Mouse (Mus musculus): ENCODE data around the gene Ptcd1. TPM values are rescaled to one million over a fixed set of nuclear protein-coding genes. Genes with fewer than 3 reads are reported as not detected.
"Not testable (repeated sequence)": the region's sequence is repeated elsewhere in the genome, so short reads cannot be mapped to it uniquely, and the experiment has no call there.

Ptcd1 gene
- polyA plus RNA-seq, 1 experiment from 2014 or later: 20.5 TPM

GRCm38 (mm10) chr5:145149294-145149693, 17.6 kb downstream of the Ptcd1 start:
- 93% methylated on average over 6 of the region's 6 CpGs for WGBS
- H3K9me3 ChIP-seq: no peaks in the 10 kb centered on the region
- ATAC-seq (ENCODE audit: low FRiP score, low read depth): no peak
- no peak overlapping the region for H3K27ac ChIP-seq
- H3K4me2 ChIP-seq (replicated peaks): no peak overlapping the region
- no peak overlapping the region for H3K9ac ChIP-seq
- H3K27me3 ChIP-seq (replicated peaks): no peaks in the 10 kb centered on the region
- H3K36me3 ChIP-seq: peaks cover 96% of the 10 kb centered on the region
- no peaks in the 10 kb centered on the region for H3K4me1 ChIP-seq
- H3K4me3 ChIP-seq: no peak overlapping the region

GRCm38 (mm10) chr5:145147748-145148147, 19.2 kb downstream of the Ptcd1 start:
- no peak for ATAC-seq (ENCODE audit: low FRiP score, low read depth)
- Histone ChIP-seq H3K27me3 (replicated peaks) (no peaks in the 10 kb centered on the region), H3K4me3 (no peak overlapping the region), H3K9me3 (no peaks in the 10 kb centered on the region), H3K36me3 (peaks cover 97% of the 10 kb centered on the region), H3K9ac (no peak overlapping the region), H3K27ac (no peak overlapping the region), H3K4me2 (replicated peaks) (no peak overlapping the region), H3K4me1 (no peaks in the 10 kb centered on the region)
- 94% methylated on average over 5 of the region's 5 CpGs for WGBS

- H3K9ac ChIP-seq: peak overlapping the region; percentile 91
- no peaks in the 10 kb centered on the region for H3K9me3 ChIP-seq
- under 1% methylated on average over 18 of the region's 18 CpGs for WGBS
- no peaks in the 10 kb centered on the region for H3K27me3 ChIP-seq (replicated peaks)
- 0 out of 2 replicates have a peak, but pooled peaks have one; percentile 10 for ATAC-seq (ENCODE audit: low FRiP score, low read depth)
- H3K4me3 ChIP-seq: peak overlapping the region; percentile 93
- H3K36me3 ChIP-seq: peaks cover 50% of the 10 kb centered on the region
- H3K4me2 ChIP-seq (replicated peaks): peak overlapping the region; percentile 84
- H3K4me1 ChIP-seq: peaks cover 26% of the 10 kb centered on the region
- no peak overlapping the region for H3K27ac ChIP-seq
Observed at GRCm38 (mm10) chr5:145140611-145141010, 26.3 kb downstream of the Ptcd1 start.

- Histone ChIP-seq H3K4me1 (peaks cover 26% of the 10 kb centered on the region), H3K4me2 (replicated peaks) (peak within 1 kb of the TSS; percentile 84), H3K27ac (peak within 1 kb of the TSS; percentile 74), H3K9ac (peak within 1 kb of the TSS; percentile 91), H3K4me3 (peak within 1 kb of the TSS; percentile 93), H3K36me3 (peaks cover 48% of the 10 kb centered on the region), H3K9me3 (no peaks in the 10 kb centered on the region), H3K27me3 (replicated peaks) (no peaks in the 10 kb centered on the region)
- peak; percentile 92 for ATAC-seq (ENCODE audit: low FRiP score, low read depth)
- under 1% methylated on average over 84 of the region's 84 CpGs for WGBS
Observed at GRCm38 (mm10) chr5:145139571-145140519, 27.1 kb downstream of the Ptcd1 start, which contains the start of the genes Pdap1 and Bud31. Gene Pdap1 (minus strand): TSS chr5:145140238. Gene Bud31 (plus strand): TSS chr5:145140362.

- 24% methylated on average over 6 of the region's 6 CpGs for WGBS
- peak overlapping the region; percentile 93 for H3K4me3 ChIP-seq
- no peak overlapping the region for H3K27ac ChIP-seq
- H3K4me2 ChIP-seq (replicated peaks): peak overlapping the region; percentile 84
- peaks cover 26% of the 10 kb centered on the region for H3K4me1 ChIP-seq
- no peaks in the 10 kb centered on the region for H3K9me3 ChIP-seq
- no peak for ATAC-seq (ENCODE audit: low FRiP score, low read depth)
- H3K9ac ChIP-seq: peak overlapping the region; percentile 91
- H3K36me3 ChIP-seq: peaks cover 49% of the 10 kb centered on the region
- H3K27me3 ChIP-seq (replicated peaks): no peaks in the 10 kb centered on the region
Observed at GRCm38 (mm10) chr5:145138836-145139235, 28.1 kb downstream of the Ptcd1 start.

GRCm38 (mm10) chr5:145133275-145133674, 33.6 kb downstream of the Ptcd1 start:
- not testable (repeated sequence) for ATAC-seq (ENCODE audit: low FRiP score, low read depth); H3K9ac ChIP-seq; H3K4me1 ChIP-seq; H3K9me3 ChIP-seq; H3K4me3 ChIP-seq; H3K27ac ChIP-seq; H3K27me3 ChIP-seq (replicated peaks); H3K4me2 ChIP-seq (replicated peaks)
- peaks cover 78% of the 10 kb centered on the region for H3K36me3 ChIP-seq
- 90% methylated on average over 6 of the region's 6 CpGs for WGBS

- H3K27me3 ChIP-seq (replicated peaks): no peaks in the 10 kb centered on the region
- H3K4me2 ChIP-seq (replicated peaks): no peak overlapping the region
- H3K27ac ChIP-seq: no peak overlapping the region
- no peaks in the 10 kb centered on the region for H3K4me1 ChIP-seq
- no peaks in the 10 kb centered on the region for H3K9me3 ChIP-seq
- ATAC-seq (ENCODE audit: low FRiP score, low read depth): no peak
- 88% methylated on average over 3 of the region's 3 CpGs for WGBS
- H3K36me3 ChIP-seq: peaks cover 87% of the 10 kb centered on the region
- no peak overlapping the region for H3K4me3 ChIP-seq
- no peak overlapping the region for H3K9ac ChIP-seq
Observed at GRCm38 (mm10) chr5:145130995-145131394, 35.9 kb downstream of the Ptcd1 start.

- Histone ChIP-seq H3K4me3 (no peak overlapping the region), H3K27me3 (replicated peaks) (no peaks in the 10 kb centered on the region), H3K36me3 (peaks cover 92% of the 10 kb centered on the region), H3K4me1 (no peaks in the 10 kb centered on the region), H3K9me3 (no peaks in the 10 kb centered on the region), H3K9ac (no peak overlapping the region), H3K27ac (no peak overlapping the region), H3K4me2 (replicated peaks) (no peak overlapping the region)
- ATAC-seq (ENCODE audit: low FRiP score, low read depth): no peak
- 96% methylated on average over 11 of the region's 11 CpGs for WGBS
Observed at GRCm38 (mm10) chr5:145130191-145130590, 36.7 kb downstream of the Ptcd1 start.

GRCm38 (mm10) chr5:145129773-145130172, 37.1 kb downstream of the Ptcd1 start:
- not testable (repeated sequence) for H3K27ac ChIP-seq; H3K9me3 ChIP-seq; H3K4me1 ChIP-seq; H3K4me2 ChIP-seq (replicated peaks); H3K9ac ChIP-seq; ATAC-seq (ENCODE audit: low FRiP score, low read depth); H3K4me3 ChIP-seq; H3K27me3 ChIP-seq (replicated peaks)
- H3K36me3 ChIP-seq: peaks cover 92% of the 10 kb centered on the region
- 86% methylated on average over 6 of the region's 6 CpGs for WGBS

GRCm38 (mm10) chr5:145129124-145129523, 37.8 kb downstream of the Ptcd1 start:
- peaks cover 92% of the 10 kb centered on the region for H3K36me3 ChIP-seq
- no peak overlapping the region for H3K27ac ChIP-seq
- H3K4me1 ChIP-seq: no peaks in the 10 kb centered on the region
- no peaks in the 10 kb centered on the region for H3K27me3 ChIP-seq (replicated peaks)
- H3K9ac ChIP-seq: no peak overlapping the region
- no peaks in the 10 kb centered on the region for H3K9me3 ChIP-seq
- no peak for ATAC-seq (ENCODE audit: low FRiP score, low read depth)
- no peak overlapping the region for H3K4me2 ChIP-seq (replicated peaks)
- 96% methylated on average over 4 of the region's 4 CpGs for WGBS
- no peak overlapping the region for H3K4me3 ChIP-seq

GRCm38 (mm10) chr5:145126580-145126979, 40.3 kb downstream of the Ptcd1 start:
- 95% methylated on average over 9 of the region's 9 CpGs for WGBS
- ATAC-seq (ENCODE audit: low FRiP score, low read depth): no peak
- Histone ChIP-seq H3K4me2 (replicated peaks) (no peak overlapping the region), H3K9ac (no peak overlapping the region), H3K9me3 (no peaks in the 10 kb centered on the region), H3K36me3 (peaks cover 78% of the 10 kb centered on the region), H3K4me3 (no peak overlapping the region), H3K27ac (no peak overlapping the region), H3K27me3 (replicated peaks) (no peaks in the 10 kb centered on the region), H3K4me1 (no peaks in the 10 kb centered on the region)

- H3K4me2 ChIP-seq (replicated peaks): no peak overlapping the region
Observed at GRCm38 (mm10) chr5:145123396-145123795, 43.5 kb downstream of the Ptcd1 start.

More at GRCm38 (mm10) chr5:145123396-145123795, 43.5 kb downstream of the Ptcd1 start:
- Histone ChIP-seq H3K4me1 (no peaks in the 10 kb centered on the region), H3K27me3 (replicated peaks) (no peaks in the 10 kb centered on the region), H3K9ac (no peak overlapping the region), H3K9me3 (no peaks in the 10 kb centered on the region), H3K27ac (no peak overlapping the region), H3K4me3 (no peak overlapping the region), H3K36me3 (peaks cover 49% of the 10 kb centered on the region)
- ATAC-seq (ENCODE audit: low FRiP score, low read depth): no peak
- WGBS: 93% methylated on average over 19 of the region's 19 CpGs
